Mouse (Mus musculus) heart, embryonic 14.5 days (tissue): ENCODE measurements at regions not wholly inside any gene's neighbourhood (a gene's known extent, or its start where the extent isn't known, plus 50 kb on each side); places are given as distances from the start of the nearest gene placed in this dataset.
A peak's percentile ranks its signal among the peaks of the same experiment; 100 is the strongest.

Experiments used
- ATAC-seq: fragments of 200-750 bp; cut with Nextera tagmentation; 2 replicates; pipeline ENCODE4 v1.8.0; 2017; ENCODE audit warnings: low read depth, moderate TSS enrichment; ENCODE audit not compliant: insufficient number of reproducible peaks, insufficient read depth, low FRiP score
- H3K27ac ChIP-seq, 2 experiments: fragments of 200-500 bp in 1 of 2; fragments of 300-500 bp in 1 of 2; sonication (generic) in 1 of 2; replicated peaks in 1 of 2; 2 replicates each; pipeline ENCODE4 v1.5.1; 2012 to 2014; ENCODE audit warnings: low read depth in 2 of 2, low read length in 2 of 2, control low read depth in 1 of 2, mild to moderate bottlenecking in 1 of 2, mixed read lengths in 1 of 2; ENCODE audit not compliant: control insufficient read depth in 1 of 2, insufficient read depth in 1 of 2
- H3K27me3 ChIP-seq: fragments of 300-500 bp; sonication (generic); 2 replicates; pipeline ENCODE4 v1.6.1; 2014; ENCODE audit warnings: mild to moderate bottlenecking, low read length, control low read depth; ENCODE audit not compliant: control insufficient read depth, insufficient read depth
- H3K36me3 ChIP-seq: fragments of 300-500 bp; sonication (generic); 2 replicates; pipeline ENCODE4 v1.6.1; 2014; ENCODE audit warnings: mild to moderate bottlenecking, control low read depth, low read length, mixed read lengths; ENCODE audit not compliant: control insufficient read depth, insufficient read depth
- H3K4me1 ChIP-seq, 2 experiments: fragments of 200-500 bp in 1 of 2; fragments of 300-500 bp in 1 of 2; sonication (generic) in 1 of 2; 2 replicates each; pipeline ENCODE4 v1.6.1; 2012 to 2014; ENCODE audit warnings: low read length in 2 of 2, control low read depth in 1 of 2, mixed read lengths in 1 of 2; ENCODE audit not compliant: control insufficient read depth in 2 of 2, insufficient read depth in 2 of 2
- H3K4me2 ChIP-seq: fragments of 300-500 bp; sonication (generic); 2 replicates; pipeline ENCODE4 v1.6.1; 2014; ENCODE audit warnings: mild to moderate bottlenecking, low read length
- H3K4me3 ChIP-seq, 2 experiments: fragments of 200-500 bp in 1 of 2; fragments of 300-500 bp in 1 of 2; sonication (generic) in 1 of 2; 2 replicates each; pipeline ENCODE4 v1.5.1; 2012 to 2014; ENCODE audit warnings: low read length in 2 of 2, mild to moderate bottlenecking in 2 of 2, control low read depth in 1 of 2, low read depth in 1 of 2, moderate library complexity in 1 of 2; ENCODE audit not compliant: control insufficient read depth in 1 of 2, insufficient read depth in 1 of 2
- H3K9ac ChIP-seq: fragments of 300-500 bp; sonication (generic); 2 replicates; pipeline ENCODE4 v1.6.1; 2014; ENCODE audit warnings: mild to moderate bottlenecking, low read length
- H3K9me3 ChIP-seq: fragments of 300-500 bp; sonication (generic); 2 replicates; pipeline ENCODE4 v1.6.1; 2016; ENCODE audit warnings: low read length, control low read depth; ENCODE audit not compliant: control insufficient read depth
- WGBS: fragments of 180-500 bp; shearing (Covaris S2); extraction: QIAGEN DNeasy Blood & Tissue Kit; methylation state at CpG from one replicate; pipeline ENCODE4 v1.1.7; 2014; 5-methylcytosine and 5-hydroxymethylcytosine counted together

DNA sequence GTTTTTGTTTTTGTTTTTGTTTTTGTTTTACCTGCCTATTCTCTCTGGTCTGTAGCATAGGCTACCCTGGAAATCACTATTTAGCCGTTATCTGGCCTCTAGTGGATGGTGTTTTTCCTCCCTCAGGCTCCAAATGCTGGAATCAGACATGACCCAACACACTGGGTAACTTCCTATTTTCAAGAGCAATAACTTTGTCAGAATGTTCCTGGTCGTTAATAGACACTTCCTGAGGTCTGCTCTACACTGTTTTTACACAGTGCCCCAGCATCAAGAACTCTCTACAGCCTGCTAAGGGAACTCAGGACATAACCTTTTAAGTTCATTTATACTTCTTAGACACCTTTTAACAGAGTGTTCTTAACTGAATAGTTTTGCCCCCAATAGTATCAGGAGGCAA is 96.3 kb upstream of the Ercc6l2 start:
- Histone ChIP-seq H3K4me1 (peaks cover 9 to 12% of the 10 kb centered on the region in 2 experiments), H3K9me3 (no peaks in the 10 kb centered on the region), H3K27me3 (no peaks in the 10 kb centered on the region), H3K4me3 (no peak overlapping the region), H3K27ac (peak overlapping the region in 1 of 2 experiments; percentile 10; a peak in 1 of 4 replicates), H3K4me2 (no peak overlapping the region), H3K36me3 (no peaks in the 10 kb centered on the region), H3K9ac (no peak overlapping the region)
- ATAC-seq: no peak
- WGBS: 45% methylated on average over 2 of the region's 2 CpGs

DNA sequence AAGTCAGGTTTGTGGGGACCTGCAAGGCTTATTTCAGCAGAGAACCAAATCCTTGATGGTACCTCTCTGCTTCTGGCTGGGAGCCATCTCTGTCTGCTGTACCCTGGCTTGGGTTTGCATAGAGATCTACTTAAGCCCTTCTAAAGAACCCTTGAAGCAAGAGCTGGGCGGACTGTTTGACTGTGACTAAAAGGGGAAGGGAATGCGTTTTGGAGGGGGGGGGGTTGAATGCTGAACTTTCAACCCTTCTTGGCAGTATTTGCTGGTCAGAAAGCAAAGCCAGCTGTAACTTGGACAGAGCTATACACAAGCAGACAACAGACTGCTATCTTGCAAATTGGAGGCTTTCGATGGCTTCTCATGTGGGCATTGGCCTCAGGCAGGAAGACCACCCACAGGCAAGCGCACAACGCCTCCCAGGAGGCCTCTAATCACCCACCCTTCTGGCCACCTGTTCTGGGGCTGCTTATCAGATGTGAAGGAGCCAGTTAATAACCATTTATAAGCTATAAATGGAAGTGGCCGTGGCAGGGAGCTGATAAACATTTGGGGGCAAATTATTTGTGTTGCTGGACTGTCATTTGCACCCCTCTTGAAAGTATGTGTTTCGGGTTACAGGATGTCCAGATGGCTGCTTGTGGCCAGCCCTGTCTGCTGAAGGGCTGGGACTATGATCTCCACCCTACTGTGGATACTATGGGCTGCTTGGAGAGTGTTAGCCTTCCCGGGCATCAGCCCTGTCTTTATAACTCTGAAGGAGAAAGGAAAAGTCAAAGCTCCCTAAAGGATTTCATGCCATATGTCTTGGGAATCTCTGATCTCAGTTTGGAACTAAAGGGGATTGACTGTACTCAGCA is 95.5 kb upstream of the Ercc6l2 start:
- Histone ChIP-seq H3K9ac (no peak overlapping the region), H3K27ac (0 out of 4 replicates have a peak overlapping the region, but pooled peaks of 1 of the 2 experiments have one; percentile 10), H3K4me2 (no peak overlapping the region), H3K36me3 (no peaks in the 10 kb centered on the region), H3K27me3 (no peaks in the 10 kb centered on the region), H3K4me1 (peaks cover 14 to 17% of the 10 kb centered on the region in 2 experiments), H3K9me3 (no peaks in the 10 kb centered on the region), H3K4me3 (no peak overlapping the region)
- WGBS: 34% methylated on average over 8 of the region's 8 CpGs
- ATAC-seq: peak; percentile 65

GRCm38 (mm10) chr13:63720610-63721009 is 94.4 kb upstream of the Ercc6l2 start:
- no peak for ATAC-seq
- no peaks in the 10 kb centered on the region for H3K9me3 ChIP-seq
- no peak overlapping the region for H3K4me2 ChIP-seq
- 70% methylated on average over 3 of the region's 3 CpGs for WGBS
- no peak overlapping the region for H3K4me3 ChIP-seq
- no peak overlapping the region for H3K9ac ChIP-seq
- no peaks in the 10 kb centered on the region for H3K36me3 ChIP-seq
- H3K27ac ChIP-seq: no peak overlapping the region
- peaks cover 21 to 22% of the 10 kb centered on the region in 2 experiments for H3K4me1 ChIP-seq
- H3K27me3 ChIP-seq: no peaks in the 10 kb centered on the region

- ATAC-seq: no peak
- Histone ChIP-seq H3K4me3 (no peak overlapping the region), H3K4me1 (peaks cover 21 to 22% of the 10 kb centered on the region in 2 experiments), H3K9me3 (no peaks in the 10 kb centered on the region), H3K27ac (no peak overlapping the region), H3K27me3 (no peaks in the 10 kb centered on the region), H3K36me3 (no peaks in the 10 kb centered on the region), H3K9ac (no peak overlapping the region), H3K4me2 (no peak overlapping the region)
- 75% methylated on average over 5 of the region's 5 CpGs for WGBS
These were observed 93.9 kb upstream of the Ercc6l2 start for GRCm38 (mm10) chr13:63721011-63721625.

- H3K4me2 ChIP-seq: no peak overlapping the region
- 48% methylated on average over 2 of the region's 2 CpGs for WGBS
- H3K9me3 ChIP-seq: no peaks in the 10 kb centered on the region
- no peak for ATAC-seq
- H3K4me1 ChIP-seq: peaks cover 16 to 18% of the 10 kb centered on the region in 2 experiments
- no peak overlapping the region for H3K9ac ChIP-seq
- H3K4me3 ChIP-seq: no peak overlapping the region
- H3K27me3 ChIP-seq: no peaks in the 10 kb centered on the region
- no peak overlapping the region for H3K27ac ChIP-seq
- no peaks in the 10 kb centered on the region for H3K36me3 ChIP-seq
These were observed 90.7 kb upstream of the Ercc6l2 start for GRCm38 (mm10) chr13:63724293-63724692.

DNA sequence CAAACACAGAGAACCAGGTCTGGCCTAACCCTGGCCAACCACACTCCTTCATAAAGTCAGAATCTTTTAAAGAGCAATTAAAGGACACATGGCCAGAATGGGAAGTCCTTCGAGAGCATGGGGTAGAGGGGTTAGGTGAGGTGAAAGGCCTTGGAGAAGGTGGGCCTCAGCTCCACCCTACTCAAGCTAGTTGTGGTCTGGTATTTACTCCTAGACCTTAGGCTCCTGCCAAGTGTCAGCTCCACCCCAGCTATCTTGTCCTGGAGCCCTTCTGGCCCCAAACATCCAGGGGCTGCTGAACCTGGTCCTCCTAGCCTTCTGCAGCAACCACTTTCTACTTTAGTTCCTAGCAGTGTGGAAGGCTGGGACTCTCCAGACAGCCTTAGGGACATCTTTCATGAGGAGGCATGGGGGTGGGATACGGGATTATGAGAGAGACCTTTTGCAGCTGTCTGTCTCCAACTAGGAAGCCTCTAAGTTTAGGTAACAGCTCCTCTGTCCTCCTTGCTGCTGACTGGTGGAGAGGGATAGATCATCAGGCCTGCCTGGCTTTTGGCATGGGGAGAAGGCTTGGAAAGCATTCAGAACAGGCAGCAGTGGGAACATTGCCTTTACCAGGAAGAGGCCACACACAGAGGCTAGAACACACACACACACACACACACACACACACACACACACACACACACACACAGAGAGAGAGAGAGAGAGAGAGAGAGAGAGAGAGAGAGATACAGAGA is 90.0 kb upstream of the Ercc6l2 start:
- no peak overlapping the region for H3K9ac ChIP-seq
- ATAC-seq: no peak
- no peak overlapping the region for H3K4me2 ChIP-seq
- 82% methylated on average over 2 of the region's 2 CpGs for WGBS
- no peak overlapping the region for H3K4me3 ChIP-seq
- H3K9me3 ChIP-seq: no peaks in the 10 kb centered on the region
- H3K4me1 ChIP-seq: peaks cover 10 to 12% of the 10 kb centered on the region in 2 experiments; a peak in 3 of 4 replicates
- no peaks in the 10 kb centered on the region for H3K36me3 ChIP-seq
- no peak overlapping the region for H3K27ac ChIP-seq
- H3K27me3 ChIP-seq: no peaks in the 10 kb centered on the region

DNA sequence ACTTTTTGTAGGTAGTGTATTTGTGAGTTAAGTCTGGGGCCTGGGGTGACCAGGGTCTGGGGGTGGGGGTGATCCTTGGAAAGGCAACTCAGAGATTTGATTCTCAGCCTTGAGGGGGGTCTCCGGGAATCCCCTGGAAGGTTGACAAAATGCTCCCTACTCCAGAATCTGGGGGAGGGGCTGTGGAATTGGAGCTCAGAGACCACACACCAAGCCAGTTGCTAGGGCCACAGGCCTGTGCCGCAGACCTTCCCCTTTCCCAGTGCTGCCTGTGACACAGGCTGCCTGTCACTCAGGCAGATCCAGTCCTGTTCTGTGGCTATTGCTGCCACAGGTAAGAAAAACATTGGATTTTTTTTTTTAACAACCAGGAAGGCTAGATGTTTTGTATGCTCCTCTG is 89.0 kb upstream of the Ercc6l2 start:
- Histone ChIP-seq H3K9me3 (no peaks in the 10 kb centered on the region), H3K36me3 (no peaks in the 10 kb centered on the region), H3K4me3 (no peak overlapping the region), H3K4me2 (no peak overlapping the region), H3K9ac (no peak overlapping the region), H3K4me1 (peaks cover 10 to 12% of the 10 kb centered on the region in 2 experiments; a peak in 3 of 4 replicates), H3K27me3 (no peaks in the 10 kb centered on the region), H3K27ac (no peak overlapping the region)
- ATAC-seq: no peak
- 72% methylated on average over 2 of the region's 2 CpGs for WGBS
